Mouse (Mus musculus): ENCODE measurements around the gene Gm43517. TPM values are rescaled to one million over a fixed set of nuclear protein-coding genes. Genes with fewer than 3 reads are reported as not detected.

Gene Gm43517
- total and polyA plus RNA-seq, 3 experiments = not detected

DNA sequence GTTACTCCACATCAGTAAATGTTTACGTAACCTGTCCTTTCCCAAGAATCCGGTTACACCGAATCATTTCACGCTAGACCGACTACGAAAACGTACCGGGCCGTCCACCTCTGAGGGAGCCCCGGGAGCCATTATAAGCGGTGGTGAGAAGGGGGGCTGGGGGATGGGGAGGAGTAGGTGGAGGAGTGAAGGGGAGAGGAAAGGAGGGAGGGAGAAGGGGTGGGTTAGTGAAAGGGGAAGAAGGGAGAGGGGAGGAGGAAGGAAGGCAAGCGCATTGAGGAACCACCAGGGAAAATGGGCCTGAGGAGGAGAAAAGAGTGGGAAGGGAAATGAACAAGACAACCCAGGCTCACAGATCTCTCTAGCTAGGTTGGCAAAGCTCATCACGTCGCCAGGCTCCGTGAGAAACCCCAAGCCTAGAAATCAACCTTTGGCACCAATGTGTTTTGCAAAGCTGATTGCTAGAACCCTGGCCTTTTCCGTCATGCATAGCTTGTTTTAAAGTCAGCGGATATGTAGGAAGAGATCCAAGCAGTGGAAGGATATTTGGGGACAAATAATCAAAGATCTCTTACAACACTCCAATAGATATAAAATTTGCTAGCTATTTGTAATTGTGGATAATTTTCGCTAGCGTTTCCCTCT, 3.1 kb upstream of the Gm43517 start:
- H3K27me3 ChIP-seq (replicated peaks) = no peaks in the 10 kb centered on the region
- peaks cover 57% of the 10 kb centered on the region for H3K9me3 ChIP-seq (replicated peaks; ENCODE audit: low read length)
- no peak overlapping the region for H3K4me3 ChIP-seq (replicated peaks in 1 of 3; ENCODE audit: low read depth in 2 of 3, low read length in 2 of 3, poor library complexity in 1 of 3)
- no peak overlapping the region for H3K9ac ChIP-seq (ENCODE audit: insufficient read depth, low read depth)
- no peaks in the 10 kb centered on the region for H3K79me2 ChIP-seq (replicated peaks; ENCODE audit: control insufficient read depth, extremely low read depth, insufficient read depth, poor library complexity, severe bottlenecking)
- no peak for TF ChIP-seq RCOR1 (conservative IDR thresholded peaks at IDR 0.05; ENCODE audit: low read depth, low read length)
- no peak for TF ChIP-seq MAX (IDR thresholded peaks at IDR 0.05; ENCODE audit: low read length)
- TF ChIP-seq ELF1 (IDR thresholded peaks at IDR 0.05; ENCODE audit: low read depth, low read length) = no peak
- TF ChIP-seq EP300 (IDR thresholded peaks at IDR 0.05; ENCODE audit: low read length) = no peak
- no peak for TF ChIP-seq USF1 (IDR thresholded peaks at IDR 0.05; ENCODE audit: low read depth, low read length)
- no peak for TF ChIP-seq SIN3A (IDR thresholded peaks at IDR 0.05; ENCODE audit: low read length)
- no peak for TF ChIP-seq UBTF (IDR thresholded peaks at IDR 0.05; ENCODE audit: low read depth, low read length)
- in situ Hi-C loops (cut with MboI; ENCODE audit: low pct_ligation_motif_present, low pct_unique_long_range_greater_than_20kb, low sequenced_read_pairs) = no loop called here
- no peaks in the 10 kb centered on the region for H3K4me1 ChIP-seq (ENCODE audit: control insufficient read depth in 1 of 2, insufficient read depth in 2 of 2)
- H3K27ac ChIP-seq (ENCODE audit: insufficient read depth, low read depth) = no peak overlapping the region
- no peaks in the 10 kb centered on the region for H3K36me3 ChIP-seq (replicated peaks in 1 of 2; ENCODE audit: control insufficient read depth in 1 of 2, insufficient read depth in 1 of 2, low read length in 1 of 2)
- no peak overlapping the region for H3K4me2 ChIP-seq (ENCODE audit: insufficient read depth, low read depth, poor library complexity, severe bottlenecking)
- dilution Hi-C loops (cut with MboI; ENCODE audit: extremely low pct_ligation_motif_present, extremely low pct_unique_long_range_greater_than_20kb, low sequenced_read_pairs) = no loop called here
- no peak for DNase-seq (ENCODE audit: extremely low read depth)

DNA sequence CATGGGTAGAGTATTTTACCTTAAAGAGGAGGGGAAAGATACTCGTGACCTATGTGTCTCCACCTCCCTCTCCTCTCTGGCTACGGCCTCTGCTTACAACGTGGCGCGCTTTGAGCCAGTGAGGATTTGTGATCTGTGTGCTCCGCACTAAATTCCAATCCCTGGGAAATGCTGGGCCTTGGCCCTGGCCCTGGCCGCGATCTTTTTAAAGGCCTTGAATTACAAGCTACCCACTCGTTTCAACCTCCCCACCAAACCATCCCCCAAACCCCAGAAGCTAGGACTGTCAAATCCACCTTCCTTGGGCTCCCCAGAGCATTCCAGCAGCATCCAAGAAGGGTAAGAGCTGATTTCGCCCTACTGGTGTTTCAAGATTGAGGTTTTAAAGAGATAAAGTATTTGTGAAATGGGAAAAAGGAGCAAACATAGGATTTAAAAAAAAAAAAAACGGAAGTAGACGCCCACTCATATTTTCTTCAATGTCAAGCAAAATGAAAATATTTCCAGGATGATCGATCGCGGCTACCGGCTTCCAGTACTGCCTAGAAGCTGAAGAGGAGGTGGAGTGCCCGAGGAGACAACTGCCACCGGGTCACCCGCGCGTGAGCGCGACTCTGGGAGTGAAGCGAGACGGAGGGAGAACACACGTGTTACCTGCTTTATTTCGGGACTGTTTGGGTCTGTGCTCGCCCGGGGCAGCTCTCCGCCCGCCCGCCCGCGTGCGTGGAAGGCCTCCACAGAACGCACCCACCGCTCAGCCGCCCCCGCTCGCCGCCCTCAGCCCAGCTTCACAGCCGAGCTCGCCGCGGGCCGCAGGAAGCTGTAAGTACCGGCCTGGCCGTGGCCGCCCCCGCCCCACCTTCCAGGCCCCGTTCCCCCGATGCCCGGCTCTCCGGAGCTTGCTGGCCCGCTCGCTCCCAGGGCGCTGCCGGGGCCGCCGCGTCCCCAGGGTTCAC, 2.1 kb upstream of the Gm43517 start, which contains the start of gene Foxg1:
Gene Foxg1, plus strand, starts transcription at position 96 of the 956 bp plus-strand sequence.
- Histone ChIP-seq H3K9ac (ENCODE audit: insufficient read depth, low read depth) (no peak within 1 kb of the TSS), H3K4me2 (ENCODE audit: insufficient read depth, low read depth, poor library complexity, severe bottlenecking) (no peak within 1 kb of the TSS), H3K27ac (ENCODE audit: insufficient read depth, low read depth) (no peak within 1 kb of the TSS), H3K27me3 (replicated peaks) (no peaks in the 10 kb centered on the region), H3K4me3 (replicated peaks in 1 of 3; ENCODE audit: low read depth in 2 of 3, low read length in 2 of 3, poor library complexity in 1 of 3) (no peak within 1 kb of the TSS), H3K9me3 (replicated peaks; ENCODE audit: low read length) (peaks cover 48% of the 10 kb centered on the region), H3K79me2 (replicated peaks; ENCODE audit: control insufficient read depth, extremely low read depth, insufficient read depth, poor library complexity, severe bottlenecking) (no peaks in the 10 kb centered on the region), H3K4me1 (ENCODE audit: control insufficient read depth in 1 of 2, insufficient read depth in 2 of 2) (no peaks in the 10 kb centered on the region), H3K36me3 (replicated peaks in 1 of 2; ENCODE audit: control insufficient read depth in 1 of 2, insufficient read depth in 1 of 2, low read length in 1 of 2) (no peaks in the 10 kb centered on the region)
- in situ Hi-C loops (cut with MboI; ENCODE audit: low pct_ligation_motif_present, low pct_unique_long_range_greater_than_20kb, low sequenced_read_pairs) = no loop called here
- dilution Hi-C loops (cut with MboI; ENCODE audit: extremely low pct_ligation_motif_present, extremely low pct_unique_long_range_greater_than_20kb, low sequenced_read_pairs) = no loop called here
- no peak for DNase-seq (ENCODE audit: extremely low read depth)
- no peak for TF ChIP-seq USF2 (conservative IDR thresholded peaks at IDR 0.05; ENCODE audit: low read depth, low read length)
- TF ChIP-seq IRF4 (IDR thresholded peaks at IDR 0.05; ENCODE audit: low read depth, low read length) = no peak
- TF ChIP-seq ZMIZ1 (IDR thresholded peaks at IDR 0.05; ENCODE audit: low read depth, low read length) = no peak
- TF ChIP-seq BHLHE40 (IDR thresholded peaks at IDR 0.05; ENCODE audit: low read depth, low read length) = no peak
- TF ChIP-seq E2F4 (IDR thresholded peaks at IDR 0.05; ENCODE audit: insufficient replicate concordance, low read depth, low read length) = no peak
- no peak for TF ChIP-seq ZKSCAN1 (IDR thresholded peaks at IDR 0.05; ENCODE audit: borderline replicate concordance, low read depth, low read length)
- TF ChIP-seq CHD2 (IDR thresholded peaks at IDR 0.05; ENCODE audit: low read length) = no peak
- no peak for TF ChIP-seq USF1 (IDR thresholded peaks at IDR 0.05; ENCODE audit: low read depth, low read length)
- no peak for TF ChIP-seq SIN3A (IDR thresholded peaks at IDR 0.05; ENCODE audit: low read length)

All from CH12.LX (cell line).